Mouse (Mus musculus) myocyte (in vitro differentiated cells): ENCODE data around the gene Crp. TPM values are rescaled to one million over a fixed set of nuclear protein-coding genes. Genes with fewer than 3 reads are reported as not detected.

Experiments used
- H3K27me3 ChIP-seq: one replicate; pipeline ENCODE4 v1.6.1; 2011; ENCODE audit not compliant: control insufficient read depth, insufficient read depth, insufficient read length
- H3K36me3 ChIP-seq: one replicate; pipeline ENCODE4 v1.6.1; 2011; ENCODE audit not compliant: control insufficient read depth, insufficient read depth
- H3K4me2 ChIP-seq: one replicate; pipeline ENCODE4 v1.6.1; 2011; ENCODE audit warnings: low read depth, control low read depth
- H3K4me3 ChIP-seq: one replicate; pipeline ENCODE4 v1.5.1; 2011; ENCODE audit warnings: mild to moderate bottlenecking, control low read depth, moderate library complexity
- H3K79me2 ChIP-seq: one replicate; pipeline ENCODE4 v1.6.1; 2011; ENCODE audit not compliant: control insufficient read depth, insufficient read depth
- H3ac ChIP-seq: one replicate; pipeline ENCODE4 v1.6.1; 2011; ENCODE audit not compliant: control insufficient read depth, insufficient read length
- CEBPB ChIP-seq: IDR thresholded peaks from 2 replicates; pipeline ENCODE4 v1.6.1; 2011; ENCODE audit warnings: mild to moderate bottlenecking, moderate library complexity; ENCODE audit not compliant: poor library complexity, insufficient read depth, severe bottlenecking
- E2F4 ChIP-seq: IDR thresholded peaks from one replicate; pipeline ENCODE4 v1.6.1; 2011; ENCODE audit warnings: mild to moderate bottlenecking, control low read depth, moderate library complexity; ENCODE audit not compliant: insufficient read depth
- MAX ChIP-seq: IDR thresholded peaks from one replicate; pipeline ENCODE4 v1.6.1; 2011; ENCODE audit warnings: low read depth, mild to moderate bottlenecking, control low read depth
- MYOD1 ChIP-seq, 3 experiments: IDR thresholded peaks; one replicate each; pipeline ENCODE4 v1.6.1; 2011; ENCODE audit warnings: control low read depth in 2 of 3, low read depth in 2 of 3, mild to moderate bottlenecking in 2 of 3, moderate library complexity in 1 of 3; ENCODE audit not compliant: insufficient read length in 2 of 3, control insufficient read depth in 1 of 3
- MYOG ChIP-seq, 3 experiments: IDR thresholded peaks; one replicate each; pipeline ENCODE4 v1.6.1; 2011; ENCODE audit warnings: control low read depth in 2 of 3, low read depth in 2 of 3, mild to moderate bottlenecking in 2 of 3; ENCODE audit not compliant: insufficient read length in 2 of 3, control insufficient read depth in 1 of 3, insufficient read depth in 1 of 3
- POLR2A ChIP-seq: IDR thresholded peaks from one replicate; pipeline ENCODE4 v1.6.1; 2011; ENCODE audit warnings: low read depth, mild to moderate bottlenecking, control low read depth, moderate library complexity; ENCODE audit not compliant: insufficient read length
- POLR2AphosphoS2 ChIP-seq: IDR thresholded peaks from one replicate; pipeline ENCODE4 v1.6.1; 2011; ENCODE audit warnings: low read depth, control low read depth; ENCODE audit not compliant: insufficient read length
- REST ChIP-seq: IDR thresholded peaks from one replicate; pipeline ENCODE4 v1.6.1; 2011; ENCODE audit warnings: mild to moderate bottlenecking, control low read depth, moderate library complexity; ENCODE audit not compliant: insufficient read depth, insufficient read length
- SRF ChIP-seq: IDR thresholded peaks from one replicate; pipeline ENCODE4 v1.6.1; 2011; ENCODE audit warnings: low read depth; ENCODE audit not compliant: control insufficient read depth, insufficient read length
- TCF12 ChIP-seq: IDR thresholded peaks from one replicate; pipeline ENCODE4 v1.6.1; 2011; ENCODE audit warnings: mild to moderate bottlenecking, control low read depth; ENCODE audit not compliant: poor library complexity, insufficient read depth, severe bottlenecking
- TCF3 ChIP-seq: IDR thresholded peaks from one replicate; pipeline ENCODE4 v1.6.1; 2011; ENCODE audit warnings: low read depth, control low read depth; ENCODE audit not compliant: insufficient read length
- USF1 ChIP-seq: IDR thresholded peaks from one replicate; pipeline ENCODE4 v1.6.1; 2011; ENCODE audit warnings: low read depth, mild to moderate bottlenecking, control low read depth, moderate library complexity
- polyA plus RNA-seq: library from polyadenylated mRNA; unstranded; fragments of >200 nt; fragmentation: generic; extraction: Trizol; gene quantifications from one replicate; pipeline ENCODE4 v1.2.1, GENCODE M21; 2012; ENCODE audit warnings: missing spikeins

Gene Crp
- not detected for polyA plus RNA-seq

GRCm38 (mm10) chr1:172697844-172698243 lies at the start of gene Crp:
Gene Crp (plus strand): TSS chr1:172698055.
- Histone ChIP-seq H3K79me2 (no peaks in the 10 kb centered on the region), H3ac (no peak within 1 kb of the TSS), H3K4me2 (no peak within 1 kb of the TSS), H3K36me3 (no peaks in the 10 kb centered on the region), H3K4me3 (no peak within 1 kb of the TSS), H3K27me3 (no peaks in the 10 kb centered on the region)
- TF ChIP-seq POLR2AphosphoS2: no peak
- TF ChIP-seq TCF12: no peak
- TF ChIP-seq TCF3: no peak
- TF ChIP-seq POLR2A: no peak
- no peak for TF ChIP-seq SRF
- no peak for TF ChIP-seq REST
- TF ChIP-seq CEBPB: no peak

GRCm38 (mm10) chr1:172649396-172649795 lies 48.5 kb upstream of the Crp start:
- Histone ChIP-seq H3K79me2 (no peaks in the 10 kb centered on the region), H3ac (no peak overlapping the region), H3K4me2 (no peak overlapping the region), H3K27me3 (no peaks in the 10 kb centered on the region), H3K4me3 (no peak overlapping the region), H3K36me3 (no peaks in the 10 kb centered on the region)
- TF ChIP-seq TCF3: no peak
- no peak for TF ChIP-seq REST
- no peak for TF ChIP-seq TCF12
- TF ChIP-seq POLR2A: no peak
- no peak for TF ChIP-seq MYOG (IDR thresholded peaks at IDR 0.05; ENCODE audit: control insufficient read depth in 1 of 3, insufficient read depth in 1 of 3, insufficient read length in 2 of 3, low read depth in 2 of 3)
- TF ChIP-seq E2F4: no peak
- TF ChIP-seq MAX: no peak
- TF ChIP-seq SRF: no peak
- TF ChIP-seq POLR2AphosphoS2: no peak
- TF ChIP-seq CEBPB: no peak
- no peak for TF ChIP-seq MYOD1 (IDR thresholded peaks at IDR 0.05; ENCODE audit: control insufficient read depth in 1 of 3, insufficient read length in 2 of 3, low read depth in 2 of 3)
- no peak for TF ChIP-seq USF1

- H3K4me2 ChIP-seq: no peak overlapping the region
- H3K79me2 ChIP-seq: no peaks in the 10 kb centered on the region
- H3K4me3 ChIP-seq: no peak overlapping the region
- H3K27me3 ChIP-seq: no peaks in the 10 kb centered on the region
- H3K36me3 ChIP-seq: no peaks in the 10 kb centered on the region
- TF ChIP-seq REST (no peak), TCF12 (no peak), USF1 (no peak), MYOG (IDR thresholded peaks at IDR 0.05; ENCODE audit: control insufficient read depth in 1 of 3, insufficient read depth in 1 of 3, insufficient read length in 2 of 3, low read depth in 2 of 3) (no peak), SRF (no peak), CEBPB (no peak)
- no peak overlapping the region for H3ac ChIP-seq
These were observed 47.2 kb upstream of the Crp start for GRCm38 (mm10) chr1:172650519-172651287.

- no peak overlapping the region for H3K4me3 ChIP-seq
- no peaks in the 10 kb centered on the region for H3K79me2 ChIP-seq
- no peak for TF ChIP-seq MYOG (IDR thresholded peaks at IDR 0.05; ENCODE audit: control insufficient read depth in 1 of 3, insufficient read depth in 1 of 3, insufficient read length in 2 of 3, low read depth in 2 of 3)
- no peak overlapping the region for H3K4me2 ChIP-seq
- H3ac ChIP-seq: no peak overlapping the region
- H3K27me3 ChIP-seq: no peaks in the 10 kb centered on the region
- no peaks in the 10 kb centered on the region for H3K36me3 ChIP-seq
These were observed 46.4 kb upstream of the Crp start for GRCm38 (mm10) chr1:172651288-172651987.

GRCm38 (mm10) chr1:172652040-172652662 lies 45.7 kb upstream of the Crp start:
- Histone ChIP-seq H3K79me2 (no peaks in the 10 kb centered on the region), H3K27me3 (no peaks in the 10 kb centered on the region), H3K4me3 (no peak overlapping the region), H3ac (no peak overlapping the region), H3K36me3 (no peaks in the 10 kb centered on the region), H3K4me2 (no peak overlapping the region)
- TF ChIP-seq POLR2A (no peak), E2F4 (no peak), MAX (no peak)
